Mouse (Mus musculus) adrenal gland, adult 18-20 months (tissue): ENCODE results near the gene F5. TPM values are rescaled to one million over a fixed set of nuclear protein-coding genes. Genes with fewer than 3 reads are reported as not detected.

Source experiments
- DNase-seq, 2 experiments: peaks; one replicate each; pipeline ENCODE4 v3.0.0; 2021 to 2022; ENCODE audit warnings: low spot score in 2 of 2
- total RNA-seq, 2 experiments: library from RNA; stranded (reverse); gene quantifications; 1 replicate in 1 of 2; 2 replicates in 1 of 2; pipeline ENCODE4 v1.2.3; 2021

The F5 gene
- total RNA-seq, 2 experiments from 2014 or later, result 1.7 to 4.5 TPM

- DNase-seq, result no peak
These were observed 6.9 kb downstream of the F5 start for GRCm38 (mm10) chr1:164158571-164158970.

- no peak for DNase-seq
These were observed 8.1 kb downstream of the F5 start for GRCm38 (mm10) chr1:164159781-164160180.

- DNase-seq, result no peak
These were observed 11.1 kb downstream of the F5 start for GRCm38 (mm10) chr1:164162745-164163144.

GRCm38 (mm10) chr1:164168818-164169217, 17.2 kb downstream of the F5 start:
- DNase-seq, result no peak

GRCm38 (mm10) chr1:164170434-164170833, 18.8 kb downstream of the F5 start:
- DNase-seq, result no peak

- DNase-seq, result no peak
These were observed 21.5 kb downstream of the F5 start for GRCm38 (mm10) chr1:164173145-164173544.

GRCm38 (mm10) chr1:164176856-164177255, 25.2 kb downstream of the F5 start:
- DNase-seq, result no peak

GRCm38 (mm10) chr1:164178429-164178828, 26.8 kb downstream of the F5 start:
- no peak for DNase-seq

GRCm38 (mm10) chr1:164184142-164184870, 32.7 kb downstream of the F5 start:
- DNase-seq, result peak; percentile 52 to 69

GRCm38 (mm10) chr1:164184871-164185223, 33.2 kb downstream of the F5 start:
- no peak for DNase-seq

GRCm38 (mm10) chr1:164185316-164185715, 33.7 kb downstream of the F5 start:
- DNase-seq, result no peak

- DNase-seq, result no peak
These were observed 35.4 kb downstream of the F5 start for GRCm38 (mm10) chr1:164187002-164187560.

GRCm38 (mm10) chr1:164199551-164199950, 47.9 kb downstream of the F5 start:
- no peak for DNase-seq

GRCm38 (mm10) chr1:164208437-164208836, 56.8 kb downstream of the F5 start:
- no peak for DNase-seq

GRCm38 (mm10) chr1:164210899-164211298, 59.3 kb downstream of the F5 start:
- no peak for DNase-seq

GRCm38 (mm10) chr1:164212686-164213085, 61.0 kb downstream of the F5 start:
- DNase-seq, result no peak

GRCm38 (mm10) chr1:164214190-164214589, 62.6 kb downstream of the F5 start:
- no peak for DNase-seq

- no peak for DNase-seq
These were observed 63.5 kb downstream of the F5 start for GRCm38 (mm10) chr1:164215097-164215496.

GRCm38 (mm10) chr1:164215540-164215939, 63.9 kb downstream of the F5 start:
- DNase-seq, result no peak

- no peak for DNase-seq
These were observed 66.4 kb downstream of the F5 start for GRCm38 (mm10) chr1:164217791-164218685.

GRCm38 (mm10) chr1:164220261-164220660, 68.6 kb downstream of the F5 start:
- no peak for DNase-seq

GRCm38 (mm10) chr1:164223089-164223488, 71.5 kb downstream of the F5 start:
- DNase-seq, result no peak
